Mouse (Mus musculus) thymus, adult 2 months (tissue): ENCODE results near the gene Gm10273.

Experiments used
- CTCF ChIP-seq: fragments of 200-500 bp; IDR thresholded peaks from 2 replicates; pipeline ENCODE4 v1.5.1; 2012; ENCODE audit warnings: mild to moderate bottlenecking, control low read depth, low read length, moderate library complexity, borderline replicate concordance; ENCODE audit not compliant: control insufficient read depth, poor library complexity, insufficient read depth; ENCODE audit errors: extremely low read depth
- POLR2A ChIP-seq: fragments of 200-500 bp; IDR thresholded peaks from 2 replicates; pipeline ENCODE4 v1.6.1; 2012; ENCODE audit warnings: mild to moderate bottlenecking, low read length, control low read depth, moderate library complexity; ENCODE audit not compliant: control insufficient read depth, poor library complexity, insufficient read depth; ENCODE audit errors: extremely low read depth

DNA sequence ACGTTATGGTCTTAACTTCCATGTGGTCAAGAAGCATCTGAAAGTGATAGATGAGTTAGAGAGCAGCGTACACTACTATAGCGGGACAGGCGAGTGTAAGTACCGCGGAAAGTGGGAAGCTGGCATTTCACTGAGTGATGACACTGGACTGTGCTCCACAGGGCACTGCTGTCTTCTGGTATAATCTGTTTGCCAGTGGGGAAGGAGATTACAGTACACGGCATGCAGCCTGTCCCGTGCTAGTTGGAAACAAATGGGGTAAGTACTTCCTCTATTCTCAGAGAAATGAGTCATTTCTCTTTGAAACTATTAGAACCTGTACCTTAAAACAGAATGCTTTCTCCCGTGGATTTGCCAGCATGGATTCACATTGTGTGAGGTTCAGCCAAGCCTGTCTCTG is 26.0 kb upstream of the Gm10273 start:
- TF ChIP-seq POLR2A (no peak), CTCF (no peak)
